Mouse (Mus musculus) megakaryocyte, embryonic 14.5 days (primary cell): ENCODE results near the gene Ccdc34. TPM values are rescaled to one million over a fixed set of nuclear protein-coding genes. Genes with fewer than 3 reads are reported as not detected.

Experiments used
- H3K27me3 ChIP-seq: replicated peaks from 2 replicates; pipeline ENCODE3; 2012; ENCODE audit warnings: inconsistent platforms
- H3K36me3 ChIP-seq: replicated peaks from 2 replicates; pipeline ENCODE3; 2012; ENCODE audit warnings: low read length, inconsistent platforms, mixed read lengths
- H3K4me1 ChIP-seq: 2 replicates; pipeline ENCODE4 v1.6.1; 2012; ENCODE audit warnings: inconsistent platforms
- H3K4me3 ChIP-seq: replicated peaks from 2 replicates; pipeline ENCODE3; 2012; ENCODE audit warnings: moderate library complexity, mild to moderate bottlenecking, inconsistent platforms
- H3K9me3 ChIP-seq: 2 replicates; pipeline ENCODE4 v1.6.1; 2012; ENCODE audit warnings: inconsistent platforms
- FLI1 ChIP-seq: IDR thresholded peaks from 2 replicates; pipeline ENCODE4 v1.6.1; 2012; ENCODE audit warnings: low read length, inconsistent platforms, mixed read lengths
- GATA1 ChIP-seq: IDR thresholded peaks from 3 replicates; pipeline ENCODE4 v1.6.1; 2012; ENCODE audit warnings: mixed read lengths, low read length, inconsistent platforms, borderline replicate concordance
- polyA plus RNA-seq: library from polyadenylated mRNA; stranded (reverse); fragments of >175 nt; gene quantifications from 2 replicates; pipeline ENCODE4 v1.2.3, GENCODE M21; 2012; ENCODE audit warnings: low replicate concordance; ENCODE audit not compliant: insufficient read depth

Gene Ccdc34
- polyA plus RNA-seq, 1 experiment: 13.8 TPM

DNA sequence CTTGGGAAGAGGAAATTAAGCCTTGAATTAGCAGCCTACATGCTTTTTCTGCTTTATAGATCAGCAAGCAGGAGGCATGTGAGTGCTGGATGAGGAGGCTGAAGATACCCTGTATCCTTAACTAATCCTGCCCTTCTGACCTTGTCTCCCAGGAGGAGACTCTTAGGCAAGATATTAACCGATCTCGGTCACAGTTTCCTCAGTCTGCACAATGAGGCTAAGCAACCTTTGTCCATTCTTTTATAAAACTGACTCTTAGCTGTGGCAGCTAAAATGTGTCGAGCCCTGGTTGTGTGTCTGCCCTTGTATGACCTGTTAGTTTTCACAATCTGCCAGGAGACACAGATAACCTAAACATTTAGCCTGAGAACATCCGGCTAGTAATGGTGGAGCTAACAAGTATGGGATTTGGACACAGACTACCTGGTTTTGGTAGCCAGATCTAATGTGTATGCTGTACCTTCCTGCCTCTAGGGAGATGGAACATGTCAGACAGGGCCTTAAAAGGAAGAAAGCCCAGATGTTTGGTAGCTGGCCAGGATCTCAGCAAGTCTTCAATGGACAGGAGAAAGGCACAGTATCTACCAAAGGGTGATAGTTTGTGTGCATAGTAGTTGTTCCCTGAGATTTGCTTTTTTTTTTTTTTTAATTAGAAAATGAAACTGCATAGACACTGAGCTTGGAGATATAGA is 165.3 kb downstream of the Ccdc34 start:
- Histone ChIP-seq H3K4me3 (no peak overlapping the region), H3K4me1 (no peaks in the 10 kb centered on the region), H3K36me3 (no peaks in the 10 kb centered on the region), H3K9me3 (peaks cover 11% of the 10 kb centered on the region; the same call in 1 of the 2 replicates), H3K27me3 (no peaks in the 10 kb centered on the region)
- TF ChIP-seq FLI1 (no peak), GATA1 (no peak)

DNA sequence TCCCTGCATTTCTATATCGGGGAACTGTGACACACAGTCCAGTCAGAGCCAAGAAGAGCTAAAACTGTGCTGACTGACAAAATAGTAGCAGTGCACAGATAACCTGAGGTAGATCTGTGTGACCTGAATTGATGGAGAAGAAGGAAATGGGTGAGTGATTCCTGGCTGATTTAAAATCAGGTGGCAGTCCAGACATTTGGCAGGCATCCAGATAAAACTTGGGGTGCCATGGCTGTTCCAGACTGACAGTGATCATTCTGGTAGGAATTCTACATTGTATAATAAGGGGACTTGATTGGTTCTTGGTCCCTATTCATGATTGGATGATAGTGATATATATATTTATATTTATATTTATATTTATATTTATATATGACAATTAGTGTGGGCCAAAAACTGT is 166.5 kb downstream of the Ccdc34 start:
- TF ChIP-seq FLI1: no peak
- TF ChIP-seq GATA1: no peak
- no peaks in the 10 kb centered on the region for H3K36me3 ChIP-seq
- H3K9me3 ChIP-seq: 0 out of 2 replicates have a peak, but pooled peaks cover 10% of the 10 kb centered on the region

DNA sequence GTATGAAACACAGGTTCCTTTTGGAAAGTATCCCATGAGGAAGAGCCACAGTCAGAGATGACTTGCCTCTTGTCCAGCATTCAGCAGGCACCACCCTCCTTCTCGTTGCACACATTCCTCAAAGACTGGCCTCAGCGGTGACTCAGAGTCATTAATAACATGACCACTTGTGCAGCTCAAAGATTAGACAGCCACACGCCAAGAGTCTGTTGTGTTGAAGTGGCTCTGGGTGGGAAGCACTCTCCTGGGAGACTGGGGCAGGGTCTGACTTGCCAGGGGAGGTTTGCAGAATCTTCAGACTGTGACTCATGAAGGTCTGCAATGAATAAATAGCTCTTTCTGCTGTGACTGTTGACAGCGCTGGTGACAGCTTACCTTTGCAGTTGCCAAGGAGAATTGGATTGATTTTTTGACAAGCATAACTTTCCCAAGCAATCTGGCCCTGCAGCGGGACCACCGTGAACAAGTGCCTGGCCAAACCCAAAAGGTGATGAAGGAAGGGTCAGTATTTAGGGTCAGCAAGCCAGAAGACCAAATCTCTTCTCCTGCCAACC is 168.9 kb downstream of the Ccdc34 start:
- H3K4me1 ChIP-seq: no peaks in the 10 kb centered on the region
- TF ChIP-seq GATA1: no peak
- no peak for TF ChIP-seq FLI1

More for the DNA sequence above, 166.5 kb downstream of the Ccdc34 start:
- H3K27me3 ChIP-seq: no peaks in the 10 kb centered on the region
- H3K4me1 ChIP-seq: no peaks in the 10 kb centered on the region
- H3K4me3 ChIP-seq: no peak overlapping the region

DNA sequence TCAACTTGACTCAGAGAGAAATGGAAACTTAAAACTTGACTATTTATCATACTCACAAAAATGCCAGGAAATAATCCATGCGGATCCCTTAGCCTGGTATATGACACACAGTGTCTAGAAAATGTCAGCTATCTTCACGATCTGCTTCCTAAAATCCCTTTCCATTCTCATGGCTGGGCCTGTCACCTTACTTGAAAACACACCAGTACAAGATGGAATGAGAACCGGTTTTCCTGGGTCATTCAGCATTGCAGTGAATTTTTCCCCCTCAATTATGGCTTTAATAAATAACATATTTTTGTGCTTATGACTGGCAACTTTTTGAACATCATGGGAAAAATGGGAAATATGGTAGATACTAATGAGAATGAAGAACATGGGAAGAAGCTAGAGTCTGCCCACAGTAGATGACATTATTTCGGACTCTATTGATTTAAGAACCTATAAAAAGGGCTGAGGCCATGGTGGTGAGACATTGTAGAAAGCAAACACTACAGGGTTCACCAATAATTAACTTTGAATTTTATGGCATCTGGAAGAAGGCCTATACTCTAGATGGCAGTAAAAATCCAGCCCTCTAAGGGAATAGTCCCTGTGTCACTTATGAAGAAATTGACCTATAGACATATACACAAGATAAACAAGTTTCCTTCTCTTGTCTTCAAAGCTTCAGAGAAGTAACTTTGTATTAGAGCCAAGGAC is 171.2 kb downstream of the Ccdc34 start:
- Histone ChIP-seq H3K4me3 (no peak overlapping the region), H3K36me3 (no peaks in the 10 kb centered on the region), H3K9me3 (no peaks in the 10 kb centered on the region), H3K27me3 (no peaks in the 10 kb centered on the region), H3K4me1 (no peaks in the 10 kb centered on the region)
- TF ChIP-seq FLI1 (no peak), GATA1 (no peak)

More for the DNA sequence above, 168.9 kb downstream of the Ccdc34 start:
- Histone ChIP-seq H3K27me3 (no peaks in the 10 kb centered on the region), H3K36me3 (no peaks in the 10 kb centered on the region), H3K4me3 (no peak overlapping the region), H3K9me3 (no peaks in the 10 kb centered on the region)

DNA sequence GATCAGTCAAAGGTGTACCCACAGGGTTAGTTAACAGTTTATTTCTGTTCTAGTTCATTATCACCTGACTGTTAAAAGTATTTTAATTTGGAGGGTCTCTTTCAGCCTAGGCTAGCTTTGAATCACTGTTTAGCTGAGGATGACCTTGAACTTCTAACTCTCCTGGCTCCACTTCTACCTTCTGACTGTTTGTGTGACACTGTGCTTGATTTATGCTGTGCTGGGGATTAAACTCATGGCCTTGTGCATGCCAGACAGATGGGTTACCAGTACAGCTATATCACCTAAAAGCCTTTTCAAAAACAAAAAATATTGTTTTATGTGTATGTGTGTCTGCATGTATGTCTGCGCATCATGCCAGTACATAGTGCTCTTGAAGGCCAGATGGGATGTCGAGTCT is 172.8 kb downstream of the Ccdc34 start:
- no peak for TF ChIP-seq GATA1
- no peak for TF ChIP-seq FLI1
- Histone ChIP-seq H3K4me3 (no peak overlapping the region), H3K27me3 (no peaks in the 10 kb centered on the region), H3K36me3 (no peaks in the 10 kb centered on the region), H3K9me3 (no peaks in the 10 kb centered on the region), H3K4me1 (no peaks in the 10 kb centered on the region)

DNA sequence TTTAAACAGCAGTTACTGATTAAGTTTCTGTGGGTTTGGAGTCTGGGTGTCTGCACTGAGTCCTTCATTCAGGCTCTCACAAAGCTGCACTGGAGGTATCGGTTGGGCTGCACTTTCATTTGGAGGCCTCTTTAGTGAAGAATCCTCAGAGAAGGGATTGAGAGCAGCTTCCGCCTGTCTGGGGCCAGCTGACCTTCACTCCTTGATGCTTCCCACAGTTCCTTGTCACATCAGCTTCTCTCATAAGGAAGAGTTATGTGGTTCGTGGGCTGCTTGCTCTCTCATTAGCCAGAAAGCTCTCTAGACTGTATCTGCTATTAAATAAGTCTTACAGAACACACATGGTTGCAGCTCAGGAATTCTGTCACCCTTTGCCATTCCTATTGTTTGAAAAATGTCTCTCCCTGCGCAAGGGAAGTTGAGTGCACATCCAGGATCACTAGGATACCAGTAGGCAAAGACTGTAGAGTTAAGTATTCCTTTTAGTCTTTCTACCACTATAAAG is 173.6 kb downstream of the Ccdc34 start:
- Histone ChIP-seq H3K36me3 (no peaks in the 10 kb centered on the region), H3K4me1 (no peaks in the 10 kb centered on the region), H3K4me3 (no peak overlapping the region), H3K27me3 (no peaks in the 10 kb centered on the region), H3K9me3 (no peaks in the 10 kb centered on the region)
- TF ChIP-seq GATA1 (no peak), FLI1 (no peak)

DNA sequence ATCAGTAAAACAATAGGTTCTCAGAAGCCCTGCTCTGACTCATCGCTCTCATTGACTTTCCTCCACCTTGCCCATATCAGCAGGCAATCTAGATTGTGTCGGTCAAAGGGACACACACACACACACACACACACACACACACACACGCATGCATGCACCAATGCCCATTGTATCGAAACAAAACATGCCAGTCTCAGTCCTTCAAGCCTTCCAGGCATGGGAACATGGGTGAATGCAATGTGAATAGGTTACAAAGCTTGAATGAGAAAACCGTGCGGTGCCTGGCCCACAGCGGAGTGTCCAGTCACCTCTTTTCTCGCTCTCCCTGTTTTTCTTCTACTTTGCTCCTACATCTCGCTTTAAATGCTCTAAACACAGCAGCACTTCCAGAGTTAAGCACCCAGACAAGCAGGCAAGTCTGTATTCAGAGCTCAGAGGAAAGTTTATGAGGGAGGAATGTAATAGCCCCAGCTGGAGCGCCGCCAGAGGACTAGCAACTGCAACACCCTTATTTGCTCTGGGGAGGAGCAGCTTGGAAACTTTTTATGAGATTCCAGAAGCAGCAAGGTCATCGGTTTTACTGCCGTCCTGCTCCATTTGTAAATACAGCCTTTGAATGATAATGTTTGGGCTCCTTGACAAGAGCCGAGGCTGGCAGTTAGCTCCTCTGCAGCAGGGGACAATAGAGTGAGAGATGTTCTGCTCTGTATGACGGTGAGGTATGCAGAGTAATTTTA is 174.5 kb downstream of the Ccdc34 start:
- Histone ChIP-seq H3K9me3 (no peaks in the 10 kb centered on the region), H3K4me1 (no peaks in the 10 kb centered on the region), H3K36me3 (no peaks in the 10 kb centered on the region), H3K4me3 (no peak overlapping the region), H3K27me3 (no peaks in the 10 kb centered on the region)
- no peak for TF ChIP-seq FLI1
- no peak for TF ChIP-seq GATA1

DNA sequence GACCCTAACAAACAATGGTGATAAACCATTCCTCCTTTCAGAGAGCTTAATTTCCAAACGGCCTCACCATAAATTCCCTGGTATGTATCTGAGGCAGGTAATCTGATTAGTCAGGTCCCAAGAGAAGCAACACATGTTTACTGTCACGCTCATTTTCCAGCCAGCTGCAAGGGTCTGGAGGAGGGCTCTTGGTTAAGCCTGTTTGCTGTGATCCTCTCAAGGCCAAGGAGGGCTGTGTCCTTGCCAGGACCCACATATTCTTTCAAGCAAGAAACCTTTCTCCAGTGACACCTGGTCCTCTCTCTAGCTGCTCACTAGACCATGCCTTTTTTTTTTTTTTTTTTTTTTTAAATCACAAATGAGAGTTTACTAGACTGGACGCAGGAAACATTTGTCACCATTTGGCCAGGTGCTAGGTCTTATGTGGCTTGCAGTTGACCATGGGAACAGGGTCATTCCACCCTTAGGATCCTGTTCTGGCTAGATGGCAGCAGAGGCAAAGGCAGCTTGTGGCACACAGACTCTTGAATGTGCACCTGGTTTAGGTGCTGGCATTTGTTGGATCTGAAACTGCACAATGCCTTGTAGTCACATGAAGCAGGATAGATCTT is 175.2 kb downstream of the Ccdc34 start:
- TF ChIP-seq GATA1: no peak
- TF ChIP-seq FLI1: no peak
- H3K9me3 ChIP-seq: no peaks in the 10 kb centered on the region
- H3K4me3 ChIP-seq: no peak overlapping the region

DNA sequence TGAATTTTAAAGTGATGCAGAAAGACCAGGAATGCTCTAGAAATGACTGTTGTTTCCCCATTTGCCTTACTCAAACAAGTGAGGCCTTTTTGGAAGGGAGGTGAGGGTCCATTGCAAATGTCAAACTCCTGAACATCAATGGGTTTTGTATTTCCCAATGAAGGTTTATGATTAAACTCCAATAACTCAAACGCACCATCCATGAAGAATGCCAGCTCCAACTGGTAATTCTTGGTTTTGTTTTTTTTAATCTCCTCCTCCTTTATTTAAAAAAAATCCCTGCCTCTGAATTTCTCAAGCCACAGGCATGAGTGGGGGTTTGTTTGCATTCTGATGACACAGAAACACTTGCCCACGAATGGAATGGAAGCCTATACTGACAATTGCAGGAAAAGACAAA is 178.9 kb downstream of the Ccdc34 start:
- Histone ChIP-seq H3K36me3 (no peaks in the 10 kb centered on the region), H3K27me3 (no peaks in the 10 kb centered on the region), H3K9me3 (no peaks in the 10 kb centered on the region), H3K4me1 (no peaks in the 10 kb centered on the region), H3K4me3 (no peak overlapping the region)
- TF ChIP-seq GATA1: no peak
- TF ChIP-seq FLI1: no peak

More for the DNA sequence above, 175.2 kb downstream of the Ccdc34 start:
- no peaks in the 10 kb centered on the region for H3K4me1 ChIP-seq
- H3K36me3 ChIP-seq: no peaks in the 10 kb centered on the region
- H3K27me3 ChIP-seq: no peaks in the 10 kb centered on the region
